Comparison of ENCODE assay signal across 12 mouse cellular contexts in genomic region chr1:104980273-104980672, GRCm38 (mm10).
"Had no signal": no experiment of that assay in that cellular context is flagged by ENCODE, and none has a peak within 500 bp of the region (broad histone marks: within the 10 kb centered on the region; RNA-seq: fewer than 3 reads in every experiment).

No protein-coding gene starts in this region.

- DNase-seq: retina, postnatal 1 day; right cerebral cortex, adult 18-20 months; right cerebral cortex, postnatal 14 days; right cerebral cortex, postnatal 25 days; right cerebral cortex, postnatal 4 days; spleen, adult 18-20 months; thymus, adult 18-20 months; thymus, adult 2 months; thymus, postnatal 14 days; thymus, postnatal 25 days; thymus, postnatal 36 days; thymus, postnatal 4 days had no signal
